Mouse (Mus musculus) midbrain, embryonic 12.5 days (tissue): ENCODE measurements at regions not wholly inside any gene's neighbourhood (a gene's known extent, or its start where the extent isn't known, plus 50 kb on each side); places are given as distances from the start of the nearest gene placed in this dataset.

Source experiments
- ATAC-seq: fragments of 200-750 bp; cut with Nextera tagmentation; 2 replicates; pipeline ENCODE4 v1.8.0; 2017; ENCODE audit warnings: low read depth, moderate TSS enrichment, moderate library complexity; ENCODE audit not compliant: low FRiP score
- H3K27ac ChIP-seq: fragments of 300-500 bp; sonication (generic); replicated peaks from 2 replicates; pipeline ENCODE4 v1.5.1; 2016; ENCODE audit warnings: mild to moderate bottlenecking
- H3K27me3 ChIP-seq: fragments of 300-500 bp; sonication (generic); 2 replicates; pipeline ENCODE4 v1.6.1; 2016; ENCODE audit warnings: mild to moderate bottlenecking
- H3K36me3 ChIP-seq: fragments of 300-500 bp; sonication (generic); 2 replicates; pipeline ENCODE4 v1.6.1; 2016
- H3K4me1 ChIP-seq: fragments of 300-500 bp; sonication (generic); 2 replicates; pipeline ENCODE4 v1.6.1; 2016
- H3K4me2 ChIP-seq: fragments of 300-500 bp; sonication (generic); replicated peaks from 2 replicates; pipeline ENCODE4 v1.6.1; 2016; ENCODE audit warnings: mild to moderate bottlenecking, moderate library complexity
- H3K4me3 ChIP-seq: fragments of 300-500 bp; sonication (generic); 2 replicates; pipeline ENCODE4 v1.5.1; 2016; ENCODE audit warnings: mild to moderate bottlenecking
- H3K9ac ChIP-seq: fragments of 300-500 bp; sonication (generic); replicated peaks from 2 replicates; pipeline ENCODE4 v1.6.1; 2016; ENCODE audit warnings: mild to moderate bottlenecking, moderate library complexity
- H3K9me3 ChIP-seq: fragments of 300-500 bp; sonication (generic); 2 replicates; pipeline ENCODE4 v1.6.1; 2016; ENCODE audit warnings: mild to moderate bottlenecking
- WGBS: fragments of 180-500 bp; shearing (Covaris S2); methylation state at CpG from one replicate; pipeline ENCODE4 v1.1.7; 2016; 5-methylcytosine and 5-hydroxymethylcytosine counted together

DNA sequence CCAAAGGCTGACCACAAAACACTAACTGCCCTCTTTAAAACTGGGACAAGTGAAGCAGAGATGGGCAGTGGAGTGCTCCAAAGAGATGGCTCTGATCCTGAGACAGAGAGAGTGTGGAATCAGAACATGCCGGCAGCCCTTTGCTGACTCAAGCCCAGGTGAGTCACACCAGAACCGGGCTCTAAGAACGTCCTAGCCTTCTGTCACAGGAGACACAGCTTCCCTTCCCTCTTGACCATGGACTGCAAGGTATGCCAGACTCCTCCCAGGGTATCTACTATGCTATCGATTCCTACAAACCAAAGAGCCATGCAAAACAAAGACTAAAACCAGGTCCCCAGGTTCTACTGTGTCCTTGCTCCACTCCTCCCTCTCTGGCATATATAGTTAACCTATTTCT lies 98.0 kb downstream of the Dhx15 start:
- 80% methylated on average over 4 of the region's 4 CpGs for WGBS
- H3K9ac ChIP-seq, result no peak overlapping the region
- H3K9me3 ChIP-seq, result no peaks in the 10 kb centered on the region
- ATAC-seq, result no peak
- no peak overlapping the region for H3K4me2 ChIP-seq
- H3K36me3 ChIP-seq, result no peaks in the 10 kb centered on the region
- H3K27ac ChIP-seq, result no peak overlapping the region
- no peaks in the 10 kb centered on the region for H3K4me1 ChIP-seq
- no peak overlapping the region for H3K4me3 ChIP-seq
- no peaks in the 10 kb centered on the region for H3K27me3 ChIP-seq

- no peak for ATAC-seq
- H3K4me2 ChIP-seq, result no peak overlapping the region
- no peaks in the 10 kb centered on the region for H3K4me1 ChIP-seq
- no peak overlapping the region for H3K27ac ChIP-seq
- H3K27me3 ChIP-seq, result no peaks in the 10 kb centered on the region
- 72% methylated on average over 10 of the region's 10 CpGs for WGBS
- no peak overlapping the region for H3K4me3 ChIP-seq
- H3K9me3 ChIP-seq, result no peaks in the 10 kb centered on the region
- no peak overlapping the region for H3K9ac ChIP-seq
- H3K36me3 ChIP-seq, result no peaks in the 10 kb centered on the region
These were observed 102.2 kb downstream of the Dhx15 start for GRCm38 (mm10) chr5:52088131-52088530.

DNA sequence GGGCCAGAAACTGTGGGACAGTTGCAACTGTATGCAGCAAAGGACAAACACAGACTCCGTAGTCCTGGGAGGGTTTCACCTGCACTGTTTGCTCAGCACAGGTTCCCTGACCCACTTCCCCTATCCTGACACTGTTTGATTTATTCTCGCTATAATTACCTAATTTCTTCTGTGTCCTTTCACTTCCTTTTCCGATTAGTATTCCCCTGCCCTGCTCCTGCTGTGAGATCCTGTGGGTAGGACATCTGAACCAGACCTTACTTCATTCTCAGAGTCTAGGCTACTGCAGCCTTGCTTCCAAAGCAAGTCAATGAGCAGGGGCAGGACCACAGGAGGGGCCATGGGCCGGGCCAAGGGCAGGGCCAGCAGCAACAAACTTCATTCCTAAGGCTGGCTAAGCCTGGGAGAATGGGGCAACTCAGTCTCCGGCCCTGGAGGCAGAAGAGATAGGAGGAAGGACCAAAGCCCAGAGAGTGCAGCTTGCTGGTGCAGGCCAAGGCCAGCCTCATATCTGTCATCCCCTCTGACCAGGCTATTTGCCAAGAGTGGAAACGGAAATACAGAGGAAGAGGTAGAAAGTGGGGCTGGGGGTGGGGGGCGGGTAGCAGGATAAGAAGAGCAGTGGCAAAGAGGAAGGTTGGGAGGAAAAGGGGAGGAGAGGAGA lies 103.4 kb downstream of the Dhx15 start:
- no peak overlapping the region for H3K4me2 ChIP-seq
- WGBS, result 66% methylated on average over 7 of the region's 7 CpGs
- no peak overlapping the region for H3K4me3 ChIP-seq
- H3K9ac ChIP-seq, result no peak overlapping the region
- no peaks in the 10 kb centered on the region for H3K9me3 ChIP-seq
- no peak overlapping the region for H3K27ac ChIP-seq
- H3K36me3 ChIP-seq, result no peaks in the 10 kb centered on the region
- no peaks in the 10 kb centered on the region for H3K4me1 ChIP-seq
- ATAC-seq, result no peak
- no peaks in the 10 kb centered on the region for H3K27me3 ChIP-seq

DNA sequence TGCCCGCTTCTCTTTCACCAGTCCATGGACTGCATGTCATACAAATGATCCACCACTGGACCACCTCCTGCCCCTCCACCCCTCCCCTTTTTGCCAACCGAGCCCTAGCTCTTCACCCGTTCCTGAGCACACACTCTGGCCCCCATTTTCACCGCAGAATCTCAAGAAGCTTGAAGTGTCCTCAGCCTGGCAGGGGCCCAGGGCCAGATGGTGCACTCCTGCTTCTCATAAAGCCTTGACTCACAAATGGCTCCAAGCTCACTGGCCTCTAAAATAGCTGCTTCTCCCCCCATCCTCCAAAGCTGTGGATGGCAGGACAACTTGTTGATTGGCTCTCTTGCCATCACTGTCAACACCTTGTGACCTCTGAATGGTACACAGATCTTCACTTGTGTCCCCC lies 110.0 kb downstream of the Dhx15 start:
- Histone ChIP-seq H3K36me3 (no peaks in the 10 kb centered on the region), H3K9ac (no peak overlapping the region), H3K4me1 (no peaks in the 10 kb centered on the region), H3K27ac (no peak overlapping the region), H3K27me3 (no peaks in the 10 kb centered on the region), H3K9me3 (no peaks in the 10 kb centered on the region), H3K4me3 (no peak overlapping the region), H3K4me2 (no peak overlapping the region)
- WGBS, result 83% methylated on average over 4 of the region's 4 CpGs
- ATAC-seq, result no peak

- WGBS, result 89% methylated on average over 3 of the region's 3 CpGs
- Histone ChIP-seq H3K4me3 (no peak overlapping the region), H3K27me3 (no peaks in the 10 kb centered on the region), H3K27ac (no peak overlapping the region), H3K9ac (no peak overlapping the region), H3K36me3 (no peaks in the 10 kb centered on the region), H3K4me1 (no peaks in the 10 kb centered on the region), H3K9me3 (no peaks in the 10 kb centered on the region), H3K4me2 (no peak overlapping the region)
- no peak for ATAC-seq
These were observed 112.6 kb downstream of the Dhx15 start for GRCm38 (mm10) chr5:52077696-52078095.

DNA sequence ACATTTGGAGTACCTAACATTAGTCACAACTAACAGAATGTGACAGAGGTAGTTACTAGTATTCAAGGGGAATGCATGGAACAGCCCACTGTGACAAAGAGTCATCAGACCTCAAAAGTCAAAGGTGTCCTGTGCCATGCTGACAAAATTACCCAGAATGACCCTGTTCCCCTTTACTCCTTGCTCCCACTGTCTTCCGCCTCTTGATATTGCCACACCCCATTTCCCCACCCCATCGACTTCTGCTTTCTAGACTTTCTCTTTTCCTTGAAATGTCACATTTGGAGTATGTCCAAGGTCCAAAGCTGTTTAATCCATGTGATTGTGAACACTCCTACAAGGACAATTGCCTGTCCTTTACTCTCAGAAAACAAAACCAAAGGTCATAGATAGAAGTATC lies 115.2 kb downstream of the Dhx15 start:
- H3K4me1 ChIP-seq, result no peaks in the 10 kb centered on the region
- H3K27me3 ChIP-seq, result no peaks in the 10 kb centered on the region
- WGBS, result 95% methylated on average over 2 of the region's 2 CpGs

GRCm38 (mm10) chr5:52064804-52065451 lies 125.4 kb downstream of the Dhx15 start:
- peak; percentile 92 for ATAC-seq
- H3K27ac ChIP-seq, result no peak overlapping the region
- H3K9ac ChIP-seq, result no peak overlapping the region
- H3K4me2 ChIP-seq, result no peak overlapping the region
- no peaks in the 10 kb centered on the region for H3K9me3 ChIP-seq
- no peaks in the 10 kb centered on the region; the same call in 1 of the 2 replicates for H3K27me3 ChIP-seq
- H3K4me1 ChIP-seq, result no peaks in the 10 kb centered on the region
- H3K36me3 ChIP-seq, result no peaks in the 10 kb centered on the region
- 34% methylated on average over 16 of the region's 16 CpGs for WGBS
- H3K4me3 ChIP-seq, result no peak overlapping the region

More for the DNA sequence above, 115.2 kb downstream of the Dhx15 start:
- Histone ChIP-seq H3K4me2 (no peak overlapping the region), H3K27ac (no peak overlapping the region), H3K9ac (no peak overlapping the region), H3K4me3 (no peak overlapping the region), H3K36me3 (no peaks in the 10 kb centered on the region), H3K9me3 (no peaks in the 10 kb centered on the region)
- no peak for ATAC-seq

DNA sequence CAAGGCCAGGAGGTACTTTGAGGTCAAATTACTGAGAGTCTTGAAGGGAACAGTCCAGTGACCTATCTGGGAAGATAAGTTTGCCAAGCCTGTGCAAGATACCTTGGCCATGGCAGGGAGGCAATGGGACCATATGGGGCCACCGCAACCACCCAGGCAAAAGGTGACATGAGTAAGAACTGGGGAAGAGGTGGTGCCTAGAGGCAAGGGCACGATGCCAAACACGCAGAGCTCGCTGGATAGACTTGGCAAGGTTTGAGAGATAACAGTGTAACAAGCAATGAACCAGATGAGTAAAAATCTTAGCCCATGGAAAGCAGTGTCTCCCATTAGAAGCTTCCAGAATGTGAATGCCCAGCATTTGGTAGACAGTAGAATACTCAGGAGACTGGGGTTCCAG lies 128.1 kb downstream of the Dhx15 start:
- H3K27me3 ChIP-seq, result no peaks in the 10 kb centered on the region; the same call in 1 of the 2 replicates
- no peaks in the 10 kb centered on the region for H3K9me3 ChIP-seq
- H3K4me1 ChIP-seq, result no peaks in the 10 kb centered on the region
- H3K9ac ChIP-seq, result no peak overlapping the region
- H3K36me3 ChIP-seq, result no peaks in the 10 kb centered on the region
- ATAC-seq, result no peak
- 90% methylated on average over 4 of the region's 4 CpGs for WGBS
- no peak overlapping the region for H3K4me3 ChIP-seq
- H3K27ac ChIP-seq, result no peak overlapping the region
- no peak overlapping the region for H3K4me2 ChIP-seq

- Histone ChIP-seq H3K4me1 (no peaks in the 10 kb centered on the region), H3K27me3 (no peaks in the 10 kb centered on the region; the same call in 1 of the 2 replicates), H3K4me2 (no peak overlapping the region), H3K27ac (no peak overlapping the region), H3K9me3 (no peaks in the 10 kb centered on the region), H3K9ac (no peak overlapping the region), H3K4me3 (no peak overlapping the region), H3K36me3 (no peaks in the 10 kb centered on the region)
- ATAC-seq, result no peak
- 71% methylated on average over 6 of the region's 6 CpGs for WGBS
These were observed 129.1 kb downstream of the Dhx15 start for GRCm38 (mm10) chr5:52061226-52061625.

DNA sequence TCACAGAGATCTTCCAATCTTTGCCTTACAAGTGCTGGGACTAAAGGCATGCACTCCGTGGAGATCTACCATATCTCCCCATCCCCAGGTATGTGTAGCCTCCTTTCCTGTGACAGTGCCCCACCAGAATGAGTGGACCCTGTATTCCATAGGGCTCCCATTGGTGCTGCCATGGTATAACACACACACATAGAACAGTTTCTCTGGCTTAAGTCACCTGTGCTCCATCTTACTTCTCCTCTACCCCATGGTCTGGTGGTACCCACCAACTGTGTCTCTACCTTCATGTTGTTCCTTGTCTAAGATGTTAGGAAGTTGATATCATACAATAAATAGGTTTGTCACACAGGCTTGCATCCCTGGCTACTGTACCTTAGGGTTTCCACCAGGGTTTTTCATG lies 133.1 kb downstream of the Dhx15 start:
- WGBS, result 82% methylated on average over 1 of the region's 1 CpGs
- Histone ChIP-seq H3K9ac (no peak overlapping the region), H3K9me3 (no peaks in the 10 kb centered on the region), H3K4me1 (no peaks in the 10 kb centered on the region), H3K4me2 (no peak overlapping the region), H3K4me3 (no peak overlapping the region), H3K27me3 (no peaks in the 10 kb centered on the region), H3K27ac (no peak overlapping the region), H3K36me3 (no peaks in the 10 kb centered on the region)
- no peak for ATAC-seq

- WGBS, result 82% methylated on average over 4 of the region's 4 CpGs
- Histone ChIP-seq H3K4me1 (no peaks in the 10 kb centered on the region), H3K27ac (no peak overlapping the region), H3K27me3 (no peaks in the 10 kb centered on the region), H3K9me3 (no peaks in the 10 kb centered on the region), H3K36me3 (no peaks in the 10 kb centered on the region), H3K9ac (no peak overlapping the region), H3K4me3 (no peak overlapping the region), H3K4me2 (no peak overlapping the region)
- ATAC-seq, result peak; percentile 60; the same call in 1 of the 2 replicates
These were observed 138.2 kb downstream of the Dhx15 start for GRCm38 (mm10) chr5:52052072-52052465.

DNA sequence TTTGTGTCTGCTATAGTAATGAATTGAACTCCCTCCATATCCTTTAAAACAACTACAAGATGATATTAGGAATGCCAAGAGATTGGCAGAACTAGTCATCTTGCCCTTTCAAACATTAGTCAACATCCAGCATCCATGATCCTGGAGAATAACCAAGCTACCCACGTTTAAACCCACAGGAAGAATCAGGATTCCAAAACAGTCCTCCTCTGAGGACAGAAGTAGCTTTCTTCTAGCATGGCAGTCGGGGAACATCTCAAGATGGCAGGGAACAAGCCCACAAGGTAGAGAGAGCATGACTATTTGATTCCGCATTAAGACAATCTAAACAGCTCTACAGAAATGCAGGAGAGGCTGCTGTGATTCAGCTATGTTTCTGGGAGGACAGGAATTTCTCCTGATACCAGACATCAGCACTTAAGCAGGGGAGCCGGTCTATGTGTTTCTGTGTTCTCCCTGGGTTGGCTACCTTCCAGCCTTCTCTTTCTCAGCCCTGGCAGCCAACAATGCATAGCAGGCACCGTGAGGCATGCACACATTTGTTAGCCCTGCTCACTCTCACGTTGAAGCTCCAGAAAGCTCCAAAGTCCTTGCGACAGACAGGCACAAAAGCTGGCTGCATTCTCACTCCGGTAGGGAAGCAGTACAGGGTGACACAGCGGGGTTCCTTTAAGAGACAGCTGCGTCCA lies 138.8 kb downstream of the Dhx15 start:
- Histone ChIP-seq H3K27me3 (no peaks in the 10 kb centered on the region), H3K36me3 (no peaks in the 10 kb centered on the region), H3K27ac (no peak overlapping the region), H3K9ac (no peak overlapping the region), H3K9me3 (no peaks in the 10 kb centered on the region), H3K4me2 (no peak overlapping the region), H3K4me3 (no peak overlapping the region), H3K4me1 (no peaks in the 10 kb centered on the region)
- WGBS, result 56% methylated on average over 10 of the region's 10 CpGs
- ATAC-seq, result no peak
